Mouse (Mus musculus) spleen, postnatal 10 days (tissue): Measurements from ENCODE around the gene Plcb1.

ENCODE experiments used
- DNase-seq, 2 experiments: peaks; one replicate each; pipeline ENCODE4 v3.0.0; 2021 to 2022; ENCODE audit warnings: low spot score in 2 of 2

Plcb1 gene

DNA sequence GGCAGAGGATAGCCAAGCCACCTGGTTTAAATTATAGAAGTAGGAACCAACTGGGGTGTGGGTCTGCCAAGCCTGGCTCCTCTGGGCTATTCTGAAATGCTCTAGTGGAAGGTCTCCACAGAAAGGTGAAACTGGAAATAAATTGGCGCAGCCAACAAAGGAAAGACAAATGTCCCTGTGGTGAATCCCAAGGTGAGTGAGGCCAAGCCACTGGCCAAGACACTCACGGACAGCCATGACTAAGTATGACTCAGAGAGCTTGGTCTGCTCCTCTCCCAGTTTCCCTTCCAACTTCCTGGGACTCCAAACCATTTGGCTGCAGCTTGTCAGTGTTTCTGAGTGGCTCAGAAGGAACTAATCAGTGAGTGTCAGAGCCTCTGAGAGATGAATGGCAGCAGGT is 126.7 kb downstream of the Plcb1 start:
- no peak for DNase-seq

DNA sequence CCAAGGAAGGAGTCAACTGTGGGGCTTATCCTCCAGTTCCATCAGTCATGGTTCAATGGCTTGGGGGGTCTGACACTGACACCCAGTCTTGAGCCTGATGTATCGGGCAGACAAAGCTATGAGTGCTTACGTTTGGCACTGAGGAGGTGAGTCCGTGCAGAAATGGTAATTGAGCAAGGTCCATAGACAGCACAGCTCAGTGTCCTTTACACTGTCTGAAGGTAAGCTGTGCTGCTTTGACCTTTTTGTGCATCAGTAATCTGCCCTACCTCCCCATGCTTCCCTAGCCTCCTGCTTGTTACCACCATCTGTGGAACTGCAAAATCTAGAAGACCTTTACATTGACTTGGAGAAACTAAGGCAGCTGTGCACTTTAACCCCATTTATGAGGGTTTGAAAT is 127.7 kb downstream of the Plcb1 start:
- DNase-seq: no peak

- DNase-seq: no peak
Measured at GRCm38 (mm10) chr2:134914091-134914550, 128.3 kb downstream of the Plcb1 start.

- DNase-seq: no peak
Measured at GRCm38 (mm10) chr2:134915035-134915434, 129.2 kb downstream of the Plcb1 start.

DNA sequence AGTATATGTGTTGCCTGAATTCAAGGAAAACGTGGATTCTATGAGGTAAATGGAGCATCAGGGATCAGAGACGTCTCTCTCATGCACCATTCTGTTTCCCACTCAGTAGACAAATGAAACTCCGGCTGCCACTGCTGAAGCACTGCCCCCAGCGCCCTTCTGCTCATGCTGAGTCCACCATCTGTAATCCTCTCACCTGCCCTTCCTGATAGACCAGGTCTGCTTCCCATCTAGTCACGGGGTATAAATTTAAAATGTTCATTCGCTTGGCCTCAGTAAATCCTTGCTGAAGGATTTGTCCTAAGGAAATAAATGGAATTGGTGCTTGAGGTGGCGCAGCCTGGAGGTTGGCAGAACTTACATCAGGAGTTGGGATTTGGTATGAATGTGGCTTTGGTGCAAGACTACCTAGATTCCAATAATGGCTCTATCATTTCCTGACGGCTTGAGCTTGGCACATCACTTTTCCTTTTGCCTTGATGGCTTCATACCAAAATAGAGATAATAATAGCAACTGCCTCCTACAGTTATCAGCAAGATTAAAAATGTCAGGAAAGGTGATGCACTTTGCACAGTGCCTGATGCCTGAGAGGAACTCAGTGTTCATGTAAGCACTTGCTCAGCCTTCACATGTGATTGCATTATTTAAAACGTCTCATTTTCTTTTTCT is 134.9 kb downstream of the Plcb1 start:
- DNase-seq: no peak

DNA sequence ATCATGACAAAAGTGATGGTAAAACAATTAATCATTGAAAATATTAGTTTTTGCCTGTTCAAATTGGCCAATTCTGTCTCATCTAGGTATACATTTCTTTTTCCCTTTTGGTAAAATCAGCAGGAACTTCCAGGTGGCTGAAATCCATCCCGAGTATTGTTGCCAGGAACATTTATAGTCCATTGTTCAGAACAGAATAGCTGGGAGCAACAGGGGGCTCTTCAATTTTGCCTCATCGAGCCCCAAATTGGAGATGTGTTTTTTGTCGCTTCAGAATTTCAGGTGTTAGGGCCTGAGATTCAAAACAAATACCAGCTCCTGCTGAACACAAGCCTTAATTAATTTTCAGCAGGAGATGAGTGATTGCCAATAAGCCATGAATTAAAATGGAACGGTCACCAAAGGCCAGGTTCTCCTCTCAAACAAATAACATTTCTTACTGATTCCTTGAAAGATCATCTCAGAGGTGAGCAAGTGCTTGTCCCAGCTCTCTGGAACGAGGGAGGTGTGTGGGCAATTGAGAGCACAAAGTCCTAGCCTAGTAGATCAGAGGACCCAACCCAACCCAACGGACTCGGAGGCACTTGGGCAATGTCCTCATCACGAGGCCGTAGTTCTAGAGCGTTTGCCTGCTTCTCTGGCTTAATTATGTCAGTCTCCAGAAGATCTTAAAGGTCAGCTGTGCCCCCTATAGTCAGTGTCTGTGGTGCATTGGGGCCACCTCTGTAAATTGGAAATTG is 136.9 kb downstream of the Plcb1 start:
- DNase-seq: no peak

- DNase-seq: no peak
Measured at GRCm38 (mm10) chr2:134924143-134924655, 138.3 kb downstream of the Plcb1 start.

DNA sequence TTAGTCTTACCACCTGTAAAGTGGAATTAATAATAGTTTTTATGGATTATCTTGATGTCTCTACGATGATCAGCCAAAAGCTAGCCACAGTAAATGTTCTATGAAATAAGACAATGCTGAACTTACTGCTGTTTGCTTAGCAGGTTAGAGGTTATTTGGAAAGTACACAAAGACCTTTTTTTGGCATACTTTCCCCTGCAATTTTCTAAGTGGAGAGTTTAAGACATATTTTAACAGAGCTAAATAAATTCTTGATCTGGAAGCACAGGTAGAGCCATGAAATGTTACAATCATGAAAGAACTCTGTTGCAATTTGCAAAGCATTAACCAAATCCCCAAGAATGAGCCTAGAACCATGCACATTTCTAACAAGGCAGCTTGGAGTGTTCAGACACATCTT is 140.4 kb downstream of the Plcb1 start:
- DNase-seq: no peak

DNA sequence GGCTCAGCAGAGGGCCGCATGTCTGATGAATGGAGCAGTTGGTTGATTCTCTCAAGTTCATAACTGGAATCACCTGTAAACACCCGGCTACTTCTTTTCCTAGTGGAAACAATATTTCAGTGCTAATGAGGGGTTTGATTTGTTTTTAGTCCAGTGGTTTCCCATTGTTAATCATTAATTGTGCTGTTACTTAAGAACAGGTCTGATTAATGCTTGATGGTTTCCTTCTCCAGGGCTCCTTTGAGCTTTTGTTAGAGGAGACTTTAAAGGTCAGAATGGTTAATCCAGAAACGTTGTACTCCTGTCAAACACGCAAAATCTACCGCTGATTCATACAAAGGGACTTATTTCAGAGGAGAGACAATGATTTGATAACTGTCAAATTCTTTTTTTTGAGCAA is 141.2 kb downstream of the Plcb1 start:
- DNase-seq: no peak

DNA sequence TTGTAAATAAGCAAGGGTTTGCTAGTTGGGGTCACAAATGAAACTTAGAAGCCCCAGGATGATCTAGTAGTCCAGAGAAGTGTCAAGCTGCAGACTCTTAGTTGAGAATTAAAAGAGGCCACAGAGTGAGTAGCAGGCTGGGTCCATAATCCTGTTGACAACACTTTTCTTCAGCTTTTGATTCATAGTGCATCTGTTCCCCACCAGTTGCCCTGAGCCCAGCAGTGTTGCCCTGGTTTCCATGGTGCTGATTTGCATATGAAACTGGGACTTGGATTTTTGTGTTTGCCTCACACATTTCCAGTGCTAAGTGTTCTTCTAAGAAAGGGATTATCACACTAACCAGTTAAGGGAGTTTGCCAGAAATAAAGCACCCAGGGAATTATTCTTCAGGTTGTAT is 143.6 kb downstream of the Plcb1 start:
- no peak for DNase-seq

DNA sequence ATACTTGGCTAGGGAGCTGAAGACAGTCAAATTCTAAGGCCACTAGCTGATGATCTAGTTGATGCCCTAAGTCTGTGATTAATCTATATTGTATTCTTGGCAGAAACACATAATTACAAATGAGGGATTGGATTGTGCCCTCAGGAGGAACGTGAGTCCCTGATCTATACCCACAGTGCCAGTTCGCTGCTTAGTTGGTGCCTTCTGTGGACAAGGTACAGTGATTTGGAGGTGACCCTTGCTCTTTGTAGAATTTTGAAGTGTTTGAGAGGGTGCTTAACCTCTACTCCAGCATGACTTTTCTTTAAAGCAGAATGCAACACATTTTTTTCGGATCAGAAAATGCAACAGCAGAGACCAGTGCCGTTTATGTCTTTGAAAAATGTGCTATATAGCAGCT is 145.1 kb downstream of the Plcb1 start:
- DNase-seq: no peak

DNA sequence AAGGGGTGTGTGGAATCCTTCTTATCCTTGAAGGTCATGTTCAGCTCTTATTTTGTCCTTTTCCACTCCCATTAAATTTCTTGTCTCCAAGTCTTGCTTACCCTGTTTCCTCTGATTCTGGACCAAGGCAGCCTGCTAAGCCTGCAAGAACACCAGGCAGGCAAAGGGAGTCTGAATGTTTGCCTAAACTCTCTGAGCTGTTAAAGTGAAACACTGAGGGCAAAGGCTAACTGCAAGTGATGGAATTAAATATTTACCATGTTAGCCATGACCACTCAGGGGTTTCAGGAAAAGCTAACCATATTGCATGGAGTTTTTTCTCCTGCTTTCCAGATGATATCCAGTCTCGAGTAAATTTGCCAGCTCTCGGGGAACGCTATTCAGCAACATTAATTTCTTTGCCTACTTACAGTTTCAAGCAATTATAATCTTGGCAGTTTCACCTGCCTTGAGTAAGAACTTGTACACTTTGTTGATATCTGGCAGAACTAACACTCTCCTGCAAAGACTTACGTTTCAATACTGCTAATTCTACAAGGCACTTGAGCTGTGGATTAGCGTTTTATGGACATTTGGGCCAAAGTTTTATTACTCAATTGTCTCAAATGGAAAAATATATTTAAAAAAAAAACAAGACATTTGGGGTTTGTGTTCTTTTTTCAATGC is 146.0 kb downstream of the Plcb1 start:
- no peak for DNase-seq

GRCm38 (mm10) chr2:134935469-134935868 is 149.6 kb downstream of the Plcb1 start:
- no peak for DNase-seq

- no peak for DNase-seq
Measured at GRCm38 (mm10) chr2:134935970-134936649, 150.2 kb downstream of the Plcb1 start.

GRCm38 (mm10) chr2:134937666-134938065 is 151.8 kb downstream of the Plcb1 start:
- DNase-seq: no peak

DNA sequence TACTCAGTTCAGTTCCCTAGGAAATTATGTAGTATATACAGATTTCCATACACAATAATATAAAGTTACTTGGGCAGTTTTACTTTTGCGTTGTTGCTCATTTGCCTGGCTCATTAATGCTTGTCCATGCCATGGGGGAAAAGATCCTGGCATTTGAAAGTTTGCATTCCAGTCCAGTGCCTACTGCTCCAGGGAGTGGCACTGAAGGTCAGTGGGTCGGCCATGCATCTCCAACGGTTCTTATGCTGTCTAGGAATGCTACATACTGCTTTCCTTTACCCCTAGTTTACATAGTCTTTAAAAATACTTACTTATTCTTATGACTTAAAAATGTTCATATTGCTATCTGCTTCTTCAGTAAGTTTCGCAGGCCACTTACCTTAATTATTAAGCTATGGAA is 156.2 kb downstream of the Plcb1 start:
- no peak for DNase-seq

DNA sequence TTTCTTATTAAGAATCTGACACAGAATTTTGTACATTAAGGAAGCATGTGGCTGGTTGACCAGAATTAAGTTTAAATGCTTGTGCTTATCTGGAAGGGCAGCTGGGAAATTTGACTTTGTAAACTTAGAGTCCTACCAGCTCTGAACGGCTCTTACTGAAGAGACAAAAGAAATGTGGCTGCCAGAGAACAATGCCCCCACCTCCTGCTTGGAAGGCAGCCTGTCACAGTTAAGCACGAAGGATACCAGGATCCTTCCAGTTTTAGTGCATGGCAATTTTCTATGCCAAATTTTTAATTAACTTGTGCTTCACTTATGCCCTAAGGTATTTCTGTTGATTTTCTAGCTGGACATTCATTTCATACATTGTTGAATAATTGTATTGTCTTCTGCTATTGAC is 157.1 kb downstream of the Plcb1 start:
- no peak for DNase-seq

DNA sequence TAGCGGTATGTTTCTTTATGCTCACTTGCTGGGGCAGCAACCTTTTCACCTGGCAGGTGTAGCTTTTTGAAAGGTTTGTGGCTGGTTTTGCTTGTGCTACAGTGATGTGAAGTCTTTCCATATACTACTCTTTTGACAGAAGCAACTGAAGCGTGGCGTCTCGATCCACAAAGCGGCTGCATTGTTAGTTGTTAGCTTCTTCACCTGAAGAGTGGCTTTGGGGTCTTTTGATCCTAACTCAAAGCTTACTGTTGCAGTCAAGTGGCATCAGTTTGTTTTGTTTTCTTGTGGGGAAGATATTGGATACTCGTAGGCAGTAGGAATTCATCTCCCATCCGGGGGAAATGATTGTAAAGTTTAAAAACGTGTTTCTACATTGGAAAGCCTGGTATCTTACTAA is 160.5 kb downstream of the Plcb1 start:
- no peak for DNase-seq

DNA sequence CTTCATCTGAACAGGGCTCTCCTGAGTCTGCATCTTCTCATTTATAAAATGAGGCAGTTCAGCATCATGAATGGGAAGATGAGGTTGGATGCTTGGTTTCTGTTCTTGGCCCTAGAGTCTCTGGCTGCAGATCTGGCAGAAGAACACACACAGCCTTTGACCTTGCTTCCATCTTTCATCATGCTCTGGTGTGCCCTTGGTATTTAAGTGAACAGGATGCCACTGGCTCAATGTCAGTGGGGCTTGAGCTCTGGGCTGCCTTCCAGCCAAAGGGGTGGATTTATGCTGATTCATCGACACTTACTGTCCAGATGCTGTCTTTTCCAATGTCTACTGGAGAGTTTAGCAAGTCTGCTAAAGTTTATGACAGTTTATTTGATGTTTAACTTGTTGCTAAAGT is 161.0 kb downstream of the Plcb1 start:
- peak in 1 of 2 experiments; percentile 18 for DNase-seq

GRCm38 (mm10) chr2:134952088-134952487 is 166.2 kb downstream of the Plcb1 start:
- no peak for DNase-seq

DNA sequence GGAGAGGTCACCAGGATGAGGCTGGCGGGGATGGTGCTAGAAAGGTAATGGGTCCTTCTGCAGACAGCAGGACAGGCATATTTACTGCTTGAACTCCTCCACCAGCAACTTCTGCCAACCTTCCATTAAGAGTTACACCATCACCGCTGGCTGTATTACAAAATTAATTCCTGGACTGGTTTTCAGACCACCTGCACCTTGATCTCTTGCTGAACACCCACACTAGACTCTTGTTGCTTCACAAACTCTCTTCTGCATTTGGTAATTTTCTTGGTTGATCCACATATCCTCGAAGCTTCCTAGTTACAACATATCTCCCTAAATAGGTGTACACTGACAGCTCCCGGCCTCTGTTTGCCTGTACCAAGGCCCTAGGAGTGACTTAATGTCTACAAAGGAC is 170.6 kb downstream of the Plcb1 start:
- DNase-seq: no peak

DNA sequence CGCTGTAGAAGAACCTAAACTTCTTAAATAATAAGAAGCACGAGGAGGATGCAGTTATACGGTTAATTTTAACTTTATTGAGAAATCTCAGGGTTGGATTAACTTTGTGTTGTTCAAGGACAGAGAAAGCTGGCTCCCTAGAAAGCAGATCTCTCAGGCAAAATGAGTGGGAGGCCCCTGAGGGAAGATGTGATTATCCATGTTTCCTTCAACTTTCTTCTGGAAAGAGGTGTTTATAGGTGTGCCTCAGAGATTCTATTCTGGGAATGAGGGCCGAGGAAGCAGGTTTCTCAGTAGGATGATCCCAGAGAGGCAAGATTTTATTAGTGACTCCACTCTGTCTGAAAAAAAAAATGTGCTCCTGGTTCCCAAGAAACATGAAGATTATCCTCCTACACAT is 180.3 kb downstream of the Plcb1 start:
- no peak for DNase-seq
